Mouse (Mus musculus) forebrain, embryonic 15.5 days (tissue): ENCODE measurements around the gene Ppp2r3d. TPM values are rescaled to one million over a fixed set of nuclear protein-coding genes. Genes with fewer than 3 reads are reported as not detected.

Source experiments
- polyA plus RNA-seq: library from polyadenylated mRNA; unstranded; fragments of >200 nt; fragmentation: Nextera tagmentation; extraction: Ambion mirVana; gene quantifications from 2 replicates; pipeline ENCODE4 v1.2.1, GENCODE M21; 2015

Ppp2r3d gene
- polyA plus RNA-seq, 1 experiment from 2014 or later: 166 TPM

Other genes starting within 250 kb of the Ppp2r3d start
- 9.0 and 10.9 TPM in 2 replicates for gene 2010315B03Rik, start 164.2 kb downstream of the Ppp2r3d start, polyA plus RNA-seq
- not detected in 2 replicates for gene Gm21836, start 16.9 kb upstream of the Ppp2r3d start, polyA plus RNA-seq